14 mouse cellular contexts compared by ENCODE assay signal in the genomic region with DNA sequence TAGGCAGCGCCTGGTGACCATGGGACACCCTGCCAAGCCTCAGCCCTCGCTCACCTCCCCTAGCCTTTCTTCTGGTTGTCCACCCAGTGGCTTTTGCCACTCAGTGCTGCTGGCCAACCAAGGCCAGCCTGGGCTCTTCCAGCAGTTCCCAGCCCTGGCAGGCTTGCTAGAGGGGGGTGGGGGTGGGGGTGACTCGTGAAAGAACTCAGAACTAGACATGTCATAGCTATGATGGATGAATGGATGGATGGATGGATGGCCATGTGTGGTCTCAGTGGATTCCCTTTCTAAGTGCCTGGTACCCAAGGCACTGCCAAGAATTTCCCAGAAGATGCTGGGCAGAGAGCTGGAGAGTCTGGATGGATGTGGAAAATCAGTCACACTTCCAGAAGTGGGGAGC. TPM values are rescaled to one million over a fixed set of nuclear protein-coding genes. Genes with fewer than 3 reads are reported as not detected.
DNase-seq lines count a peak whose midpoint lies in the region; ATAC-seq and TF ChIP-seq lines count a peak whose summit lies in the region.
"Had no signal": no experiment of that assay in that cellular context is flagged by ENCODE, and none has a peak within 500 bp of the region (broad histone marks: within the 10 kb centered on the region; RNA-seq: fewer than 3 reads in every experiment).

No protein-coding gene starts in this region.

- 84% methylated on average over 3 of the region's 3 CpGs for WGBS in heart, embryonic 12.5 days
- 84% methylated on average over 3 of the region's 3 CpGs for WGBS in kidney, embryonic 16.5 days
- 94% methylated on average over 3 of the region's 3 CpGs for WGBS in embryonic facial prominence, embryonic 11.5 days
- WGBS in liver, postnatal 0 days (ENCODE audit: insufficient replicate concordance) = 82% methylated on average over 3 of the region's 3 CpGs
- WGBS in cerebellum, adult 2 months = 66% methylated on average over 3 of the region's 3 CpGs

- DNase-seq in heart, postnatal 4 days = no peak
- no peak for DNase-seq in kidney, postnatal 36 days
- DNase-seq in embryonic facial prominence, embryonic 11.5 days (ENCODE audit: low spot score) = no peak
- DNase-seq in liver, postnatal 0 days = no peak
- no peak for DNase-seq in cerebellum, adult 2 months
- DNase-seq: kidney, postnatal 10 days; left cerebral cortex, postnatal 4 days; thymus, adult 18-20 months had no signal

- H3K27me3 ChIP-seq in heart, embryonic 12.5 days (replicated peaks) = peaks cover 4% of the 10 kb centered on the region; the same call in 1 of the 2 replicates
- 0 out of 2 replicates have a peak, but pooled peaks cover 4% of the 10 kb centered on the region for H3K27me3 ChIP-seq in kidney, embryonic 16.5 days (ENCODE audit: insufficient read depth, low read length)
- 0 out of 2 replicates have a peak, but pooled peaks cover 4% of the 10 kb centered on the region for H3K27me3 ChIP-seq in E14TG2a.4 (ENCODE audit: insufficient read depth, low read length)
- H3K27me3 ChIP-seq in embryonic facial prominence, embryonic 11.5 days (ENCODE audit: control insufficient read depth, insufficient read depth, low read length) = no peaks in the 10 kb centered on the region
- H3K27me3 ChIP-seq in liver, postnatal 0 days (ENCODE audit: insufficient read depth, low read length) = no peaks in the 10 kb centered on the region
- no peaks in the 10 kb centered on the region for H3K27me3 ChIP-seq in cerebellum, adult 2 months (ENCODE audit: control insufficient read depth, insufficient read depth, low read length)

- no peaks in the 10 kb centered on the region for H3K9me3 ChIP-seq in heart, embryonic 12.5 days (replicated peaks)
- no peaks in the 10 kb centered on the region for H3K9me3 ChIP-seq in kidney, embryonic 16.5 days (ENCODE audit: low read length)
- no peaks in the 10 kb centered on the region for H3K9me3 ChIP-seq in E14TG2a.4 (ENCODE audit: low read length)
- no peaks in the 10 kb centered on the region for H3K9me3 ChIP-seq in embryonic facial prominence, embryonic 11.5 days (replicated peaks; ENCODE audit: control insufficient read depth, low read length)
- H3K9me3 ChIP-seq in liver, postnatal 0 days (ENCODE audit: low read length) = no peaks in the 10 kb centered on the region

- no peak overlapping the region for H3K4me3 ChIP-seq in heart, embryonic 12.5 days
- no peak overlapping the region for H3K4me3 ChIP-seq in kidney, embryonic 16.5 days (ENCODE audit: low read length)
- H3K4me3 ChIP-seq in E14TG2a.4 (replicated peaks; ENCODE audit: low read length) = peak overlapping the region; percentile 20; the same call in 1 of the 2 replicates
- H3K4me3 ChIP-seq in embryonic facial prominence, embryonic 11.5 days (ENCODE audit: low read depth, low read length) = no peak overlapping the region
- H3K4me3 ChIP-seq in liver, postnatal 0 days (ENCODE audit: low read depth, low read length) = no peak overlapping the region
- H3K4me3 ChIP-seq in cerebellum, adult 2 months (replicated peaks; ENCODE audit: insufficient read depth, low read depth, low read length) = no peak overlapping the region
- H3K4me3 ChIP-seq: myocyte had no signal

- 0 out of 2 replicates have a peak overlapping the region, but pooled peaks have one; percentile 44 for H3K9ac ChIP-seq in heart, embryonic 12.5 days
- H3K9ac ChIP-seq in kidney, embryonic 16.5 days (replicated peaks; ENCODE audit: low read length) = peak overlapping the region; percentile 71; the same call in 1 of the 2 replicates
- H3K9ac ChIP-seq in embryonic facial prominence, embryonic 11.5 days (replicated peaks; ENCODE audit: low read length) = peak overlapping the region; percentile 14; the same call in 1 of the 2 replicates
- no peak overlapping the region for H3K9ac ChIP-seq in liver, postnatal 0 days (replicated peaks)
- H3K9ac ChIP-seq: liver, embryonic 14.5 days had no signal

- H3K27ac ChIP-seq in heart, embryonic 12.5 days (ENCODE audit: poor library complexity, severe bottlenecking) = no peak overlapping the region
- H3K27ac ChIP-seq in kidney, embryonic 16.5 days (ENCODE audit: low read length) = peak overlapping the region; percentile 91
- 0 out of 2 replicates have a peak overlapping the region, but pooled peaks have one; percentile 31 for H3K27ac ChIP-seq in embryonic facial prominence, embryonic 11.5 days (replicated peaks; ENCODE audit: low read depth, low read length)
- no peak overlapping the region for H3K27ac ChIP-seq in liver, postnatal 0 days (ENCODE audit: low read depth)
- no peak overlapping the region for H3K27ac ChIP-seq in cerebellum, adult 2 months (ENCODE audit: insufficient read depth, low read length)
- H3K27ac ChIP-seq: liver, embryonic 14.5 days had no signal

- ATAC-seq in heart, embryonic 12.5 days (ENCODE audit: insufficient number of reproducible peaks, low FRiP score) = no peak
- ATAC-seq in kidney, embryonic 16.5 days (ENCODE audit: low FRiP score, low TSS enrichment) = no peak
- no peak for ATAC-seq in embryonic facial prominence, embryonic 11.5 days (replicated peaks; ENCODE audit: insufficient number of reproducible peaks, low FRiP score, low TSS enrichment, low read depth)
- ATAC-seq in liver, postnatal 0 days = no peak
- ATAC-seq: activated CD4-positive, CD25-positive, alpha-beta regulatory T cell, adult 4 months had no signal

- TF ChIP-seq CTCF in E14TG2a.4 (conservative IDR thresholded peaks at IDR 0.05; ENCODE audit: low read length) = no peak
- no peak for TF ChIP-seq CTCF in liver, postnatal 0 days (IDR thresholded peaks at IDR 0.05; ENCODE audit: low read depth)
- no peak for TF ChIP-seq CTCF in cerebellum, adult 2 months (IDR thresholded peaks at IDR 0.05; ENCODE audit: borderline replicate concordance, insufficient read depth, low read depth, low read length)

- TF ChIP-seq POLR2A in cerebellum, adult 2 months (IDR thresholded peaks at IDR 0.05; ENCODE audit: borderline replicate concordance, insufficient read depth, low read length) = no peak

- H3K36me3 ChIP-seq in heart, embryonic 12.5 days = no peaks in the 10 kb centered on the region
- H3K36me3 ChIP-seq in kidney, embryonic 16.5 days (ENCODE audit: insufficient read depth, low read length) = no peaks in the 10 kb centered on the region
- no peaks in the 10 kb centered on the region for H3K36me3 ChIP-seq in E14TG2a.4 (ENCODE audit: insufficient read depth, low read length)
- no peaks in the 10 kb centered on the region for H3K36me3 ChIP-seq in embryonic facial prominence, embryonic 11.5 days (replicated peaks; ENCODE audit: control insufficient read depth, insufficient read depth, low read depth, low read length)
- no peaks in the 10 kb centered on the region for H3K36me3 ChIP-seq in liver, postnatal 0 days (replicated peaks; ENCODE audit: insufficient read depth, low read length)

- no peak overlapping the region for H3K4me2 ChIP-seq in heart, embryonic 12.5 days
- H3K4me2 ChIP-seq in kidney, embryonic 16.5 days (replicated peaks; ENCODE audit: low read depth, low read length) = no peak overlapping the region
- no peak overlapping the region for H3K4me2 ChIP-seq in embryonic facial prominence, embryonic 11.5 days (ENCODE audit: low read depth, low read length)
- H3K4me2 ChIP-seq in liver, postnatal 0 days (ENCODE audit: low read depth, low read length) = no peak overlapping the region

- H3K4me1 ChIP-seq in heart, embryonic 12.5 days (replicated peaks) = peaks cover 26% of the 10 kb centered on the region
- H3K4me1 ChIP-seq in kidney, embryonic 16.5 days (ENCODE audit: insufficient read depth, low read length) = peaks cover 17% of the 10 kb centered on the region
- H3K4me1 ChIP-seq in E14TG2a.4 (replicated peaks; ENCODE audit: low read depth, low read length) = peaks cover 81% of the 10 kb centered on the region
- no peaks in the 10 kb centered on the region; the same call in 1 of the 2 replicates for H3K4me1 ChIP-seq in embryonic facial prominence, embryonic 11.5 days (ENCODE audit: control insufficient read depth, insufficient read depth, low read length)
- no peaks in the 10 kb centered on the region; the same call in 1 of the 2 replicates for H3K4me1 ChIP-seq in liver, postnatal 0 days (ENCODE audit: insufficient read depth)
- H3K4me1 ChIP-seq in cerebellum, adult 2 months (ENCODE audit: control insufficient read depth, insufficient read depth, low read length) = no peaks in the 10 kb centered on the region; the same call in 1 of the 2 replicates

- no peak for TF ChIP-seq EP300 in liver, postnatal 0 days (IDR thresholded peaks at IDR 0.05; ENCODE audit: low read depth)

RNA-seq across cellular contexts. Expression of a gene that starts 35.0 kb away (rescaled TPM):
- 13.0 and 13.2 TPM in 2 replicates for polyA plus RNA-seq in heart, embryonic 12.5 days (2016; fragmentation: Nextera tagmentation; extraction: Ambion mirVana)
- 1 to 10 TPM; 4.0 to 4.5 TPM for total RNA-seq in heart, postnatal 4 days (2021)
- 20.0 and 23.9 TPM in 2 replicates for polyA plus RNA-seq in kidney, embryonic 16.5 days (2015; fragmentation: Nextera tagmentation; extraction: Ambion mirVana)
- 4.8 and 5.1 TPM in 2 replicates for polyA plus RNA-seq in embryonic facial prominence, embryonic 11.5 days (2014; fragmentation: Nextera tagmentation; extraction: Ambion mirVana)
- 2.3 and 2.7 TPM in 2 replicates for polyA plus RNA-seq in liver, postnatal 0 days (2015; fragmentation: Nextera tagmentation; extraction: Ambion mirVana)
- 5.3 and 5.7 TPM in 2 replicates for polyA plus RNA-seq in cerebellum, adult 2 months (2012; rRNA removed)

Comparison
In these comparisons a context has a peak if more than half of its experiments do, and no peak if none do; other contexts are left out.
1. H3K27ac ChIP-seq: peak in kidney, embryonic 16.5 days (single experiment) and embryonic facial prominence, embryonic 11.5 days (single experiment); none in heart, embryonic 12.5 days (single experiment), liver, postnatal 0 days (single experiment) and cerebellum, adult 2 months (single experiment).